Mouse (Mus musculus) spleen, adult 2 months (tissue): Measurements from ENCODE around the gene Ntm.

Experiments
- CTCF ChIP-seq: fragments of 200-500 bp; IDR thresholded peaks from 2 replicates; pipeline ENCODE4 v1.5.1; 2011; ENCODE audit warnings: mild to moderate bottlenecking, inconsistent platforms; ENCODE audit not compliant: insufficient read depth, insufficient read length, insufficient replicate concordance; ENCODE audit errors: extremely low read depth
- POLR2A ChIP-seq: fragments of 200-500 bp; IDR thresholded peaks from 2 replicates; pipeline ENCODE4 v1.6.1; 2011; ENCODE audit warnings: low read depth, low read length, inconsistent platforms

GRCm38 (mm10) chr9:29222915-29223545 is 739.9 kb downstream of the Ntm start:
- TF ChIP-seq CTCF, result no peak
- TF ChIP-seq POLR2A, result no peak
